Mouse (Mus musculus) heart, adult 2 months (tissue): ENCODE measurements at regions not wholly inside any gene's neighbourhood (a gene's known extent, or its start where the extent isn't known, plus 50 kb on each side); places are given as distances from the start of the nearest gene placed in this dataset.

ENCODE experiments used
- CTCF ChIP-seq: fragments of 200-600 bp; IDR thresholded peaks from 2 replicates; pipeline ENCODE4 v1.8.1; 2022; ENCODE audit warnings: antibody characterized with exemption, mild to moderate bottlenecking, moderate library complexity
- EP300 ChIP-seq: fragments of 200-500 bp; IDR thresholded peaks from 2 replicates; pipeline ENCODE4 v1.6.1; 2011; ENCODE audit warnings: low read depth, low read length, control low read depth; ENCODE audit not compliant: insufficient read depth
- POLR2A ChIP-seq: fragments of 200-500 bp; IDR thresholded peaks from 2 replicates; pipeline ENCODE4 v1.6.1; 2011; ENCODE audit warnings: mild to moderate bottlenecking, low read depth, low read length, control low read depth; ENCODE audit not compliant: insufficient read depth

DNA sequence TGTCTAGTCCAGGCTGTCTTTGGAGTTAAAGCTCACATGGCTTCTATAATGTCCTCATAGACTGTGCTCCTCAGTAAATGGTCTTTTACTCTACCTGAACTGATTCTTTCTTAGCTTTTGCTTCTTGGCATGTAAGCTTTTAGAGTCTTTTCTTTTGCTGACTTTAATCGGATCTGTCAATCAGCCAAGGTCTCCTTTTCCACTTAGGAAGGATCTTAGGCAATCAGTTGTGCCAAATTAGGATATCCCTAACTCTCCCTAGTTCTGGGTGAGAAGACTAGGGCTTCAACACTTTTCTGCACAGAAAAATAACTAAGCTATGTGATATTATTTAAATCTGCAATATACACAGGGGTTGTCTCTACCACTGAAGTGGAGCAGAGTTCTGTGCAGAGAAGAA, 193.8 kb upstream of the Slc24a2 start:
- TF ChIP-seq CTCF, result no peak
- TF ChIP-seq EP300, result no peak
- TF ChIP-seq POLR2A, result no peak
